Mouse (Mus musculus) ES-Bruce4 (cell line): Measurements from ENCODE around the gene Tubgcp3. TPM values are rescaled to one million over a fixed set of nuclear protein-coding genes. Genes with fewer than 3 reads are reported as not detected.
"Not testable (repeated sequence)": the region's sequence is repeated elsewhere in the genome, so short reads cannot be mapped to it uniquely, and the experiment has no call there.

Experiments used
- H3K27ac ChIP-seq: 2 replicates; pipeline ENCODE4 v1.5.1; 2012; ENCODE audit warnings: low read length, inconsistent platforms; ENCODE audit not compliant: insufficient read depth
- H3K27me3 ChIP-seq: 2 replicates; pipeline ENCODE4 v1.6.1; 2012; ENCODE audit warnings: mild to moderate bottlenecking, low read length, inconsistent platforms; ENCODE audit not compliant: control insufficient read depth, poor library complexity, insufficient read depth, severe bottlenecking
- H3K36me3 ChIP-seq: 2 replicates; pipeline ENCODE4 v1.6.1; 2012; ENCODE audit warnings: inconsistent platforms, mild to moderate bottlenecking, low read length, moderate library complexity; ENCODE audit not compliant: control insufficient read depth, poor library complexity, insufficient read depth, severe bottlenecking
- H3K4me1 ChIP-seq: one replicate; pipeline ENCODE4 v1.8.1; 2011; ENCODE audit warnings: low read length; ENCODE audit not compliant: control insufficient read depth, insufficient read depth
- H3K4me3 ChIP-seq: 2 replicates; pipeline ENCODE4 v1.5.1; 2011; ENCODE audit warnings: low read depth, mild to moderate bottlenecking, low read length
- H3K9ac ChIP-seq: 2 replicates; pipeline ENCODE4 v1.6.1; 2012; ENCODE audit warnings: low read depth, mild to moderate bottlenecking, inconsistent platforms; ENCODE audit not compliant: poor library complexity, severe bottlenecking
- H3K9me3 ChIP-seq: replicated peaks from 2 replicates; pipeline ENCODE4 v1.6.1; 2012; ENCODE audit warnings: mild to moderate bottlenecking, low read length, inconsistent platforms; ENCODE audit not compliant: control insufficient read depth, poor library complexity, insufficient read depth, severe bottlenecking
- CTCF ChIP-seq: IDR thresholded peaks from one replicate; pipeline ENCODE4 v1.8.1; 2011; ENCODE audit warnings: low read depth, low read length
- EP300 ChIP-seq: IDR thresholded peaks from 2 replicates; pipeline ENCODE4 v1.6.1; 2011; ENCODE audit warnings: low read depth, low read length; ENCODE audit not compliant: insufficient read depth
- POLR2A ChIP-seq: IDR thresholded peaks from one replicate; pipeline ENCODE4 v1.8.1; 2011; ENCODE audit warnings: low read length; ENCODE audit not compliant: insufficient read depth
- polyA plus RNA-seq: library from polyadenylated mRNA; stranded (reverse); fragments of >200 nt; gene quantifications from 2 replicates; pipeline ENCODE4 v1.2.4, GENCODE M21; 2011; ENCODE audit warnings: low read depth; ENCODE audit not compliant: missing spikeins, insufficient read depth, insufficient read length

The Tubgcp3 gene
- polyA plus RNA-seq, 1 experiment, result 36.4 TPM

DNA sequence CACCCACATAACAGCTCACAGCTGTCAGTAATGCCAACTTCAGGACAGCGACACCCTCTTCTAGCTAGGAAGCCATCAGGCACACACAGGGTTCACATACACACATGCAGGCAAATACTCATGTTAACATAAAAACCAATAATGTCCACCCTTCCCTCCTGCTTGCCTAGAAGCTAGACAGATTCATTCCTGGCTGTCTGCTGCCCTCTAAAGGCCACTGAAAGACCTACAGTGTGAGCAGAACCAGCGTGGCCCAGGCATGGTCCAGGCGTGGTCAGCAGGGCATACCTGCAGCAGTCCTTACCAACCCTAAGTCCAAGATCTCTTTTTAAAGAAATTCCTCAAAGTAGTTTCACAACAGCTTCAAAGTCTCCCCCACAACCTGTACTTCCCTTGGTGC lies 43.0 kb downstream of the Tubgcp3 start:
- Histone ChIP-seq H3K9ac (no peak overlapping the region), H3K4me1 (no peaks in the 10 kb centered on the region), H3K9me3 (no peaks in the 10 kb centered on the region), H3K27me3 (no peaks in the 10 kb centered on the region), H3K4me3 (no peak overlapping the region), H3K27ac (no peak overlapping the region), H3K36me3 (peaks cover 3% of the 10 kb centered on the region; the same call in 1 of the 2 replicates)
- TF ChIP-seq EP300 (no peak), CTCF (peak; percentile 81)

DNA sequence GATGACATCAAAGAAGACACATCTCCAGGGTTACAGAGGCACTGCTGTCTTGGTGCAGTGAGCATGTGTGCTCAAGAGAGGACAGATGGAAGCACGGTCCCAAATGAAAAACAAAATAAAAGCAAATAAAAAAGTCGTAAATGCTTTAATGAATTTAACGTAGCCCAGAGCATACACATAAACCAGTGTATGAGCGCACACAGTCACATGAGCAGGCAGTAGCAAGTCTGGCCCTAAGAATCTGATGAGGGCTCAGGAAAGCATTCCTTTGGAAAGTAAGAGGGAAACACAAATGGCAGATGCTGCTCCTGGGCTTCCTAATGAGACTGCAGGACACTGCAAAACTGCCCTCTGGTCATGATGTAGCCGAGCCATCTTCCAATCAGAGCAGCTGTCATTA lies 46.2 kb downstream of the Tubgcp3 start:
- H3K36me3 ChIP-seq, result peaks cover 3% of the 10 kb centered on the region; the same call in 1 of the 2 replicates
- no peaks in the 10 kb centered on the region for H3K9me3 ChIP-seq
- no peak for TF ChIP-seq CTCF
- no peak for TF ChIP-seq EP300
- TF ChIP-seq POLR2A, result no peak
- H3K4me1 ChIP-seq, result no peaks in the 10 kb centered on the region
- H3K9ac ChIP-seq, result no peak overlapping the region
- no peak overlapping the region for H3K4me3 ChIP-seq
- no peaks in the 10 kb centered on the region for H3K27me3 ChIP-seq
- no peak overlapping the region for H3K27ac ChIP-seq

DNA sequence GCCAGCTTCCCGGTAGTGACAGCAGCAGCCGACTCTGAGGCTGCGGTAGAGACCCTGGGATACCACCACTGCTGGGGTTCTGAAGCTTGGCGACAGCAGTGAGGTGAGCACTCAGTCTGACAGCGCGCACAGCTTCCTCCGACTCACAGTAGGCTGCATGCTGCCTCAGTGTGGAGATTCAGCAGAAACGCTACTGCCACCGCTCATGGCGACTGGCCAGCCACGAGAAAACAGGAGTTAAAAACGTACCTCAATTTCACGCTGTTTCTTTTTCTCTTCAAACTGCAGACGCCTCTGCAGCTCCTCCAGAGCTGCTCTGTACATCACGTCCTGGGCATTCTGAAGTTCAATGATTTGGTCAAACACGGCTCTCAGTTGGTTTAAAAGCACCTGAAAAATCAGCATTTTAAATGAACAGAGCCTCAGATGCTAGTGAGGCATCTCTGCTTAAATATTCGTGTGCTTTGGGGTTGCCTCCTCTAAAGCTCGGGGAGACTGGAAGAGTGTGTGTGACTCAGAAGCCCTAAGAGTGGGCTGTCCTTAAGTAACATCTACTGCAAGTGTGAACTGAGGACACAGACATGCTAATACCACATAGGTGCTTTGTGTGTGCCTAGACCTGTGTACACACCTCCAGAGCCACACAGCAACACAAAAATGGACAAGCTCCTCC lies 50.4 kb downstream of the Tubgcp3 start:
- Histone ChIP-seq H3K36me3 (peaks cover 3% of the 10 kb centered on the region; the same call in 1 of the 2 replicates), H3K27me3 (no peaks in the 10 kb centered on the region), H3K4me1 (no peaks in the 10 kb centered on the region), H3K4me3 (no peak overlapping the region), H3K9ac (no peak overlapping the region), H3K27ac (no peak overlapping the region), H3K9me3 (no peaks in the 10 kb centered on the region)
- TF ChIP-seq EP300 (no peak), CTCF (no peak), POLR2A (no peak)

DNA sequence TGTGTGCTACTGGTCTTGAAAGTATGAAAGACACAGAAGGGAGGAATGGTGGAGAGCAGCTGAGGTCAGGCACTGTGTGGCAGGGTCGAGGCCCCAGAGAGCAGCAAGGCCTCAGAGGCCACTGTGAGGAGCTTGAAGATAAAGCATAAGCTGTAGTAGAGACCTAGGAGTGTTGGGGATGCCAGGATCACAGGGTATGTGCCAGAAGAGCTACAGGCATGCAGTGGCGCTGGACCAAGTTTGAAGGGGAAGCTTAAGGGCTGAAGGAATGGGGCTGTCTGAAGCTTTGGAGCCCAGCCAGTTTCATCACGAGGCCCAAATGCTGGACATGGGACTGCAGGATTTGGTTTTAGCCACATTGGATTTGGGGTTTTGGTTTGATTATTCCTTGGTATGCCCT lies 54.7 kb downstream of the Tubgcp3 start:
- H3K4me3 ChIP-seq, H3K27me3 ChIP-seq, H3K4me1 ChIP-seq, H3K9me3 ChIP-seq, H3K27ac ChIP-seq, H3K36me3 ChIP-seq, H3K9ac ChIP-seq: not testable (repeated sequence)

DNA sequence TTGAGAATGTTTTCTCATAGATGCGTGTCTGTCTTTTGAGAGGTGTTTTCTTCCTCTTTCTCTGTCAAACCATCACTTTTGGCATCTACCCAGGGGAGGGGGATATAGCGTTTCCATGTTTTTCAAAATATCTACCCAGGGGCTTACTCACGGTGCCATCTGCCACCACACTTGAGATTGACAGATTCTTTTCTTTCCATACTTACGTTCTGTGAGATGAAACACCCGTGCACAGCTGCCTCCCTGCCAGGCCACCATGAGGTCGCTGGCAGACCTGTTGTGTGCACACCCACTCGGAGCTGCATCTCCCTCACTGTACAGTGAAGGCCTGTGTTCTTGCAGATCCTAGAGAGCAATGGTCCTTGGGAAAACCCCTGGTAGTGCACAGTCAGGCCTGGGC lies 58.8 kb downstream of the Tubgcp3 start:
- Histone ChIP-seq H3K9ac (no peak overlapping the region), H3K9me3 (no peaks in the 10 kb centered on the region), H3K27me3 (no peaks in the 10 kb centered on the region), H3K4me1 (no peaks in the 10 kb centered on the region), H3K36me3 (no peaks in the 10 kb centered on the region), H3K27ac (no peak overlapping the region), H3K4me3 (no peak overlapping the region)
- TF ChIP-seq POLR2A (no peak), CTCF (no peak), EP300 (no peak)

DNA sequence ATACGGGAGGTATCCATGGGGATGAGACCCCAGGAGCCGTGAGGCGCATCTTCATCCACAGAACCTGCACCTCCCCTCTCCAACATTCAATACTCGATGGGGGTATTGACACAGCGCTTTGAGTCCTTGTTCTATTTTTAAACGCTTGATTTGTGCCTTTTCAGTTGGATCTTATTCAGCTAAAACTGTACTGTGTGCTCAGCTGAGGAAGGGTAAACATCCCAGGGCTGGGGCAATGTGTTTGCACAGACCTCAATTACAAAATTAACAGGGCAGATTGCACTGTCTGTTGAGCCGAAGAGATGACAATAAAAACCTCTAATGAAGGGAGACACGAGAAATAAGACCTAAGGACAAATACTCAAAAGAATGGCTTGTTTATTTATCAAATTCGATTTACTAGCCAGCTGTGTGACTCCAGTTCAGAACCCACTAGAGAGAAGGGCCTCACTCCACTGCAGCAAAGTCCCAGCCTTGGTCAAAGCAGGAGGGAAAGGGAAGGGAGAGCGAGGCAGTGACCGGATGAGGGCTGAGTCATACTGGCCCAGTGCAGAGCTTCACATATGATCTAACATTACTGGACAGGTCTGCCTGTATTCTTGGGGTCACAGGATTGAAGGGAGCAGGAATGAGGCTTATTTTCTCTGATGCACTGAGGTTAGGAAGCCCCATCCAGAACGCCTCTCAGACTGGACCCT lies 62.1 kb downstream of the Tubgcp3 start:
- Histone ChIP-seq H3K4me1 (no peaks in the 10 kb centered on the region), H3K36me3 (no peaks in the 10 kb centered on the region), H3K9ac (no peak overlapping the region), H3K4me3 (no peak overlapping the region), H3K27me3 (no peaks in the 10 kb centered on the region), H3K9me3 (no peaks in the 10 kb centered on the region), H3K27ac (no peak overlapping the region)
- TF ChIP-seq EP300 (no peak), POLR2A (no peak), CTCF (no peak)
